Mouse (Mus musculus) midbrain, embryonic 16.5 days (tissue): ENCODE measurements around the gene Ube3b. TPM values are rescaled to one million over a fixed set of nuclear protein-coding genes. Genes with fewer than 3 reads are reported as not detected.

Experiments
- ATAC-seq: fragments of 200-750 bp; cut with Nextera tagmentation; 2 replicates; pipeline ENCODE4 v1.8.0; 2017; ENCODE audit warnings: moderate TSS enrichment
- H3K27ac ChIP-seq: fragments of 300-500 bp; sonication (generic); 2 replicates; pipeline ENCODE4 v1.5.1; 2014; ENCODE audit warnings: mild to moderate bottlenecking, low read length, mixed read lengths
- H3K27me3 ChIP-seq: fragments of 300-500 bp; sonication (generic); 2 replicates; pipeline ENCODE4 v1.6.1; 2014; ENCODE audit warnings: low read depth, low read length, mixed read lengths; ENCODE audit not compliant: control insufficient read depth, insufficient read depth
- H3K36me3 ChIP-seq: fragments of 300-500 bp; sonication (generic); 2 replicates; pipeline ENCODE4 v1.6.1; 2014; ENCODE audit warnings: mild to moderate bottlenecking, low read length, moderate library complexity, mixed read lengths; ENCODE audit not compliant: control insufficient read depth, insufficient read depth
- H3K4me1 ChIP-seq: fragments of 300-500 bp; sonication (generic); 2 replicates; pipeline ENCODE4 v1.6.1; 2014; ENCODE audit warnings: mild to moderate bottlenecking, low read length, mixed read lengths; ENCODE audit not compliant: control insufficient read depth, insufficient read depth
- H3K4me2 ChIP-seq: fragments of 300-500 bp; sonication (generic); 2 replicates; pipeline ENCODE4 v1.6.1; 2014; ENCODE audit warnings: mild to moderate bottlenecking, low read length, mixed read lengths
- H3K4me3 ChIP-seq: fragments of 300-500 bp; sonication (generic); 2 replicates; pipeline ENCODE4 v1.5.1; 2014; ENCODE audit warnings: low read depth, mild to moderate bottlenecking, low read length, moderate library complexity, mixed read lengths
- H3K9ac ChIP-seq: fragments of 300-500 bp; sonication (generic); 2 replicates; pipeline ENCODE4 v1.6.1; 2014; ENCODE audit warnings: low read depth, low read length, mixed read lengths
- H3K9me3 ChIP-seq: fragments of 300-500 bp; sonication (generic); replicated peaks from 2 replicates; pipeline ENCODE4 v1.6.1; 2014; ENCODE audit warnings: mild to moderate bottlenecking, low read length, mixed read lengths; ENCODE audit not compliant: control insufficient read depth, poor library complexity, severe bottlenecking
- WGBS: fragments of 180-500 bp; shearing (Covaris S2); extraction: QIAGEN DNeasy Blood & Tissue Kit; methylation state at CpG from one replicate; pipeline ENCODE4 v1.1.7; 2014; 5-methylcytosine and 5-hydroxymethylcytosine counted together
- polyA plus RNA-seq: library from polyadenylated mRNA; unstranded; fragments of >200 nt; fragmentation: Nextera tagmentation; extraction: Ambion mirVana; gene quantifications from 2 replicates; pipeline ENCODE4 v1.2.1, GENCODE M21; 2015

The Ube3b gene
- polyA plus RNA-seq, 1 experiment from 2014 or later: 35.6 TPM

DNA sequence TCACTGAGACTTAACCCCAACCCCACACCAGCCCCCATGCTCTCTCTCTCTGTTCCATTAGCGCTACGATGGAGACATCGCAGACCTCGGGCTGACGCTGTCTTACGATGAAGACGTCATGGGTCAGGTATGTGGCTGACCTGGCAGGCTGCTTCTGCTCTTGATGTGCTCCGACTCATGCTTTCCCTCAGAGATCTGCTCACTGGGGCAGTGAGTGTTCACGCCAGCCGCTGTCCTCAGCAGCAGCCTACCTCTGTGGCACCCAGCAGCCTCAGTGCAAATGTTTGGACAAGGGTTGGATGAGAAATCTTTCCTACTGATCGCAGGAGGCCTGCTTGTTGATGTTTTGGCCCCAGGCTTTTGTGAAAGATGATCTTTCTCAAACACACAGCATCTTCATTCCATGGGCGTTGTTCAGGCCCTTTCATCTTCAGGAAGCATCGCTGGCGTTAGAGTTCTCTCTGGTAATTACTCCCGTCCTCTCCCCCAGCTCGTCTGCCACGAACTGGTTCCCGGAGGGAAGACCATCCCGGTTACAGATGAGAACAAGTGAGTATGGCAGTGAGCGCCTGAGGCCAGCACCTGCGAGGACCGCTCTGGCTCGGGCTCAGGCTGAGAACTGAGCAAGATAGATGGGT is 32.1 kb downstream of the Ube3b start:
- no peak overlapping the region for H3K4me3 ChIP-seq
- H3K4me1 ChIP-seq: no peaks in the 10 kb centered on the region
- H3K27ac ChIP-seq: no peak overlapping the region
- 88% methylated on average over 23 of the region's 23 CpGs for WGBS
- H3K27me3 ChIP-seq: no peaks in the 10 kb centered on the region
- H3K4me2 ChIP-seq: no peak overlapping the region
- H3K9me3 ChIP-seq: no peaks in the 10 kb centered on the region
- H3K36me3 ChIP-seq: peaks cover 74% of the 10 kb centered on the region
- ATAC-seq: no peak
- no peak overlapping the region for H3K9ac ChIP-seq

DNA sequence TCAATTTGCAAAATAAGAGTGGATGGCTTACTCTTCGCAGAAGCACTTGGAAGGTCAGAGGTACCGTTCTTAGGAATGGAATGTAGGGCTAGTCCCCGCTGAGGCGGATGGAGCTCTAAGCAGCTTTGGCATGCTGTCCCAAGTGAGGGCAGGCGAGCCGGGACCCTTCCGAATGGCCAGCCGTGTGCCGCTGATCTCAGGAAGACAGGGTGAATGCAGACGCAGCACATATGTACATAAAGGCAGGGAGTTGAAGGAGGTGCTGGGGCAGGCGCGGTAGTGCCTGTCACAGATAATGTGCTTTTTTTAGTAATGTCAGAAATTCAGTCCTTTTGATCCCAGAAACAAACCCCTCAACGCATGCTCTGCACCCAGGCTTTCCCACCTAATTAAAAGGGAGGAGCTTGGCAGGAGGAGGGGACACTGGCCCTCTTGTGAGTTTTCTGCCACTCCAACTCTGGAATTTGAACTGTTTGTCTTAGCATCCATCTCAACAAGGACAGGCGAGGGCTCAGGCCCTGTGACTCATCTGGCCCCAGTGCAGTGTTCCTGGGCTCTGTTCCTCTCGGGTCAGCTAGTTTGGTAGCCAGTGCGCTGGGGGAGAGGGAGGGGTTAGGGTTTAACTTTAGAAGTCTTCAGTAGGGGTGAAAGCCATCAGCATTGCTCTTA is 32.8 kb downstream of the Ube3b start:
- Histone ChIP-seq H3K9me3 (no peaks in the 10 kb centered on the region), H3K4me1 (no peaks in the 10 kb centered on the region), H3K9ac (no peak overlapping the region), H3K4me3 (no peak overlapping the region), H3K27ac (no peak overlapping the region), H3K36me3 (peaks cover 66% of the 10 kb centered on the region), H3K4me2 (no peak overlapping the region), H3K27me3 (no peaks in the 10 kb centered on the region)
- no peak for ATAC-seq
- 84% methylated on average over 16 of the region's 16 CpGs for WGBS

- WGBS: 96% methylated on average over 5 of the region's 5 CpGs
- Histone ChIP-seq H3K4me1 (no peaks in the 10 kb centered on the region), H3K36me3 (peaks cover 66% of the 10 kb centered on the region), H3K4me3 (no peak overlapping the region), H3K9me3 (no peaks in the 10 kb centered on the region), H3K27me3 (no peaks in the 10 kb centered on the region), H3K27ac (no peak overlapping the region), H3K4me2 (no peak overlapping the region), H3K9ac (no peak overlapping the region)
- no peak for ATAC-seq
Measured at GRCm38 (mm10) chr5:114415606-114416005, 35.2 kb downstream of the Ube3b start.

GRCm38 (mm10) chr5:114416855-114417254 is 36.4 kb downstream of the Ube3b start:
- peaks cover 56% of the 10 kb centered on the region for H3K36me3 ChIP-seq
- WGBS: 90% methylated on average over 8 of the region's 8 CpGs

DNA sequence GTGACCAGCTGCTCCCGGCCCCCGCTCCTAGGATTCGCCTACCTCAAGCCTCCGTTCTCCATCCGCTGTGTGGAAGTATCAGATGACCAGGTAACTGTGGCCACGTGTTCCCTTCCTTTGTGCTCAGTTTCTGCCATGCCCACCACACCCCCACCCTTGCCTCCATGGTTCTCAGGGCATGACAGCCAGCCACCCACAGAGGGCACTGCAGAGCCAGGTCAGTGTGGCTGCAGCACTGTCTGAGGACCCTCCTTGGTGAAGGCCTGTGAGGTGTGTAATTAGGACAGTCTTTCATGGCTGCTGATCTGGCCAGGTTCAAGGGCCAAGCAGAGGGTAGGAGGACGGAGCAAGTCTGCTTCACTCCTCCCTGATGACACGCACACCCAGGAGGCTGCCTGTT is 38.1 kb downstream of the Ube3b start:
- Histone ChIP-seq H3K27me3 (no peaks in the 10 kb centered on the region), H3K4me3 (no peak overlapping the region), H3K9me3 (no peaks in the 10 kb centered on the region), H3K4me2 (no peak overlapping the region), H3K4me1 (no peaks in the 10 kb centered on the region), H3K9ac (no peak overlapping the region), H3K36me3 (peaks cover 40% of the 10 kb centered on the region), H3K27ac (no peak overlapping the region)
- no peak for ATAC-seq
- 85% methylated on average over 7 of the region's 8 CpGs for WGBS

More at GRCm38 (mm10) chr5:114416855-114417254, 36.4 kb downstream of the Ube3b start:
- Histone ChIP-seq H3K4me3 (no peak overlapping the region), H3K9ac (no peak overlapping the region), H3K4me1 (no peaks in the 10 kb centered on the region), H3K4me2 (no peak overlapping the region), H3K9me3 (no peaks in the 10 kb centered on the region), H3K27ac (no peak overlapping the region), H3K27me3 (no peaks in the 10 kb centered on the region)
- ATAC-seq: no peak

DNA sequence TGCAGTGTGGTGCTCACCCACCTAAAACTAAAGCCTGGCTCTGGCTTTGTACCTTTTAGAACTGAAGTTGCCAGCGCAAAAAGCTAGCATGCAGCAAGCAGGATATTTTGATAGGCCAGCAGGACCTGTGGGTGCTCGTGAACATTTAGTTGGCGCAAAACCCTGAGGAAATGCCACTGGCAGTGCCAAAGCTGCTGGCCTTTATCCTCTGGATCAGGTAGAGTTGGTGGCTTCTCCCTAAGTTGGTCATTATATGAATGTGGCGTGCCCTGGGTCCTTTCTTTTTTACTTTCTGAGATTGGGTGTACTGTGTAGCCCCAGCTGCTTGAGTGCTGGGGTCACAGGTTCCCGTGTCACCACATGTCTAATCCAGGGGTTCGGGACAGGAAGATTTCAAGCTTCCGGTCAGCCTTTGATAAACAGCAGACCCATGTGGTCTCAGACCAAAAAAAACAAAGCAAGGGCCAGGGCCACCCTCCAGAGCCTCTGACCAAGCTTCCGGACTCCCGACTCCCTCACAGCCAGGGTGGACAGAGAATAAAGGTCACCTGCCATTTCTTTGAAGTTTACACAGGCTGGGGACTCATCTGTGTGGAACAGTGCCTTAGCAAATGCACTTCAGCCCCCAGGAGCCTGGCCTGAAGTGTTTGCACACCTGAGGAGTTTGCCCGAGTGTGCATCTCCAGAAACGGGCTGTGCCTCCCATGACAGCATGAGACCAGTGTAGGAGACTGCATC is 41.3 kb downstream of the Ube3b start:
- H3K9me3 ChIP-seq: no peaks in the 10 kb centered on the region
- no peak overlapping the region for H3K9ac ChIP-seq
- no peak for ATAC-seq
- H3K36me3 ChIP-seq: peaks cover 20% of the 10 kb centered on the region
- WGBS: 79% methylated on average over 11 of the region's 11 CpGs
- no peak overlapping the region for H3K4me2 ChIP-seq
- no peak overlapping the region for H3K27ac ChIP-seq
- no peaks in the 10 kb centered on the region for H3K27me3 ChIP-seq
- H3K4me3 ChIP-seq: no peak overlapping the region
- peaks cover under 1% of the 10 kb centered on the region; the same call in 1 of the 2 replicates for H3K4me1 ChIP-seq

GRCm38 (mm10) chr5:114422591-114422990 is 42.2 kb downstream of the Ube3b start:
- no peak overlapping the region for H3K4me2 ChIP-seq
- no peak for ATAC-seq
- WGBS: 55% methylated on average over 5 of the region's 5 CpGs
- H3K36me3 ChIP-seq: peaks cover 20% of the 10 kb centered on the region
- no peak overlapping the region for H3K4me3 ChIP-seq
- no peak overlapping the region for H3K9ac ChIP-seq
- H3K9me3 ChIP-seq: no peaks in the 10 kb centered on the region
- no peak overlapping the region for H3K27ac ChIP-seq
- H3K27me3 ChIP-seq: no peaks in the 10 kb centered on the region
- peaks cover 2% of the 10 kb centered on the region; the same call in 1 of the 2 replicates for H3K4me1 ChIP-seq

GRCm38 (mm10) chr5:114423961-114424360 is 43.6 kb downstream of the Ube3b start:
- Histone ChIP-seq H3K27me3 (no peaks in the 10 kb centered on the region), H3K9ac (no peak overlapping the region), H3K4me1 (peaks cover 2% of the 10 kb centered on the region; the same call in 1 of the 2 replicates), H3K4me3 (no peak overlapping the region), H3K9me3 (no peaks in the 10 kb centered on the region), H3K27ac (no peak overlapping the region), H3K4me2 (no peak overlapping the region), H3K36me3 (peaks cover 17% of the 10 kb centered on the region)
- WGBS: 62% methylated on average over 5 of the region's 5 CpGs
- ATAC-seq: no peak

GRCm38 (mm10) chr5:114426732-114427131 is 46.3 kb downstream of the Ube3b start:
- H3K27me3 ChIP-seq: no peaks in the 10 kb centered on the region
- no peak overlapping the region for H3K4me2 ChIP-seq
- WGBS: 60% methylated on average over 6 of the region's 6 CpGs
- ATAC-seq: no peak
- no peaks in the 10 kb centered on the region for H3K9me3 ChIP-seq
- H3K36me3 ChIP-seq: no peaks in the 10 kb centered on the region
- H3K4me3 ChIP-seq: no peak overlapping the region
- no peak overlapping the region for H3K27ac ChIP-seq
- no peak overlapping the region for H3K9ac ChIP-seq
- H3K4me1 ChIP-seq: peaks cover 2% of the 10 kb centered on the region; the same call in 1 of the 2 replicates
